Mouse (Mus musculus) limb, embryonic 12.5 days (tissue): ENCODE data around the gene Slc5a1. TPM values are rescaled to one million over a fixed set of nuclear protein-coding genes. Genes with fewer than 3 reads are reported as not detected.

ENCODE experiments used
- ATAC-seq: fragments of 200-750 bp; cut with Nextera tagmentation; 2 replicates; pipeline ENCODE4 v1.8.0; 2017; ENCODE audit warnings: low read depth, moderate TSS enrichment; ENCODE audit not compliant: insufficient number of reproducible peaks, insufficient read depth, low FRiP score, low TSS enrichment
- H3K27ac ChIP-seq: fragments of 300-500 bp; sonication (generic); 2 replicates; pipeline ENCODE4 v1.5.1; 2016; ENCODE audit warnings: mild to moderate bottlenecking, moderate library complexity
- H3K27me3 ChIP-seq: fragments of 300-500 bp; sonication (generic); 2 replicates; pipeline ENCODE4 v1.6.1; 2016; ENCODE audit warnings: mild to moderate bottlenecking, moderate library complexity
- H3K36me3 ChIP-seq: fragments of 300-500 bp; sonication (generic); 2 replicates; pipeline ENCODE4 v1.6.1; 2016; ENCODE audit warnings: mild to moderate bottlenecking, moderate library complexity
- H3K4me1 ChIP-seq: fragments of 300-500 bp; sonication (generic); replicated peaks from 2 replicates; pipeline ENCODE4 v1.6.1; 2016
- H3K4me2 ChIP-seq: fragments of 300-500 bp; sonication (generic); 2 replicates; pipeline ENCODE4 v1.6.1; 2016; ENCODE audit warnings: mild to moderate bottlenecking, moderate library complexity
- H3K4me3 ChIP-seq: fragments of 300-500 bp; sonication (generic); replicated peaks from 2 replicates; pipeline ENCODE4 v1.5.1; 2016; ENCODE audit warnings: mild to moderate bottlenecking
- H3K9ac ChIP-seq: fragments of 300-500 bp; sonication (generic); replicated peaks from 2 replicates; pipeline ENCODE4 v1.6.1; 2016; ENCODE audit warnings: mild to moderate bottlenecking, moderate library complexity
- H3K9me3 ChIP-seq: fragments of 300-500 bp; sonication (generic); 2 replicates; pipeline ENCODE4 v1.6.1; 2016; ENCODE audit warnings: mild to moderate bottlenecking, moderate library complexity
- WGBS: fragments of 180-500 bp; shearing (Covaris S2); methylation state at CpG from one replicate; pipeline ENCODE4 v1.1.7; 2016; 5-methylcytosine and 5-hydroxymethylcytosine counted together
- polyA plus RNA-seq: library from polyadenylated mRNA; unstranded; fragments of >200 nt; fragmentation: Nextera tagmentation; extraction: Ambion mirVana; gene quantifications from 2 replicates; pipeline ENCODE4 v1.2.1, GENCODE M21; 2016

Gene Slc5a1
- not detected in 2 replicates for polyA plus RNA-seq

GRCm38 (mm10) chr5:33104025-33104481, at the start of gene Slc5a1:
TSS of gene Slc5a1 (plus strand) at chr5:33104219.
- no peak within 1 kb of the TSS; the same call in 1 of the 2 replicates for H3K4me3 ChIP-seq
- ATAC-seq, result no peak
- no peaks in the 10 kb centered on the region for H3K9me3 ChIP-seq
- H3K27me3 ChIP-seq, result peaks cover 48% of the 10 kb centered on the region
- 18% methylated on average over 25 of the region's 25 CpGs for WGBS
- H3K9ac ChIP-seq, result no peak within 1 kb of the TSS
- H3K4me1 ChIP-seq, result 0 out of 2 replicates have a peak, but pooled peaks cover 4% of the 10 kb centered on the region
- peak within 1 kb of the TSS; percentile 31 for H3K4me2 ChIP-seq
- no peak within 1 kb of the TSS for H3K27ac ChIP-seq
- H3K36me3 ChIP-seq, result no peaks in the 10 kb centered on the region

DNA sequence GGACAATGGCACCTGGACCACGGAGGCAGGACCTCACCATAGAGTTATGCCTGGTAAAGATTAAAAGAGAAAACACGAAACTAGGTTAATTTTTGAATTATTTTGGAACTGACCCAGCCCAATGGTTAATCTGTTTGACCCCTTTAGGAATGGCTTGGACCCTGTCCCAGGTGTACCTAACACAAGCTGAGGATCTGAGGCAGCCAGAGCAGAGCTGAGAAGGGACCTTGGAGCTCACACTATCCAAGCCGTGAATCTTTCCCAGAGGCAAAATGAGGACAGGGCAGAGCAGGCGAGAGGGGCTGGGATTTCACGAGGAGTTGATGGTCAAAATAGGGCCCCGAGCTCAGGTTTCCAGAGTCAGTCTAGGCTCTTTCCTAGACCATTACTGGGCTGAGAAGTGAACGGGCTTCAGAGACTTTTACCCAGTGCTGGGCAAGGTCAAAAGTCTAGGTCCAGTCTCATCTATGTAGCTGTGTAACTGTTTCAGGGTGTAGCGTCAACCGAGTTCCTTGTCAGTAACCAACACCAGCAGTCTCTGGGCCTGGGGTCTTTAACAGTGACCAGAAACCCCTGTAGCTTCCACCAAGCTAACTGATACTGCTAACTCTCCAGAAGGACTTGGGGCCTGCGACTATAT, 47.8 kb upstream of the Slc5a1 start:
- Histone ChIP-seq H3K4me1 (no peaks in the 10 kb centered on the region), H3K36me3 (no peaks in the 10 kb centered on the region), H3K9me3 (no peaks in the 10 kb centered on the region), H3K4me3 (no peak overlapping the region), H3K27ac (no peak overlapping the region), H3K9ac (no peak overlapping the region), H3K4me2 (no peak overlapping the region), H3K27me3 (peaks cover 3% of the 10 kb centered on the region; the same call in 1 of the 2 replicates)
- 75% methylated on average over 10 of the region's 10 CpGs for WGBS
- ATAC-seq, result no peak

GRCm38 (mm10) chr5:33070071-33070470, 33.9 kb upstream of the Slc5a1 start:
- no peaks in the 10 kb centered on the region for H3K4me1 ChIP-seq
- no peak overlapping the region for H3K4me2 ChIP-seq
- no peak overlapping the region for H3K4me3 ChIP-seq
- no peaks in the 10 kb centered on the region for H3K36me3 ChIP-seq
- ATAC-seq, result no peak
- H3K9me3 ChIP-seq, result no peaks in the 10 kb centered on the region
- H3K27ac ChIP-seq, result no peak overlapping the region
- H3K27me3 ChIP-seq, result no peaks in the 10 kb centered on the region
- no peak overlapping the region for H3K9ac ChIP-seq

DNA sequence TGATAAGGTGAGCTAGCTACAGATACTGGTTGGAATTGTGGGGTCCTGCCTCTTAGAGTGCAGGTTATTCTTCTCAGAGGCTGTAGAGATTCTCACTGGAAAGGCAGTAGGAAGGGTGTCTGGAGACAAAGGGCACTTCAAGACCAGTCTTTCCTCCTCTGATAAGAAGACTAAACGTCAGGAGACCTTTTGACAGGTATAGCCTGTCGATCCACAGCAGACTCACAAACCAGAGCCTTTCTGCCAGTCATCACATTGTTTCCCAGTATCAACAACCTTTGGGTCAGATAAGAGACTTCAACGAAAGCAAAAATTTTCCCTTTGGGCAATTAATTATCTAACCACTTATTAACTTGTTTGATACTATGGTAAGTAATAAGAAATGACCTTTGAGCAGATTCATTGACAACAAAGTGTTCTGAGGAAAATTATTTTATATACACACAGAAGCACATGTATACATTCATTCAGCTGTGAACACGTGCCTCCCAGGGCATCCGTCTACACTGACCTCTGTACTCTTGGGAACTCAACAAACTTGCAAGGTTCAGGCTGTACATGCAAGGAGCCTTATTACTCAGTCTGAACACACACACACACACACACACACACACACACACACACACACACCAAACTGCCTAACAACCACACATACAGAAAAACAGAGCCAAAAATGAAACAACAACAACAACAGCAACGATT, 27.4 kb upstream of the Slc5a1 start:
- Histone ChIP-seq H3K27me3 (no peaks in the 10 kb centered on the region), H3K9ac (no peak overlapping the region), H3K4me2 (no peak overlapping the region), H3K4me1 (no peaks in the 10 kb centered on the region), H3K9me3 (no peaks in the 10 kb centered on the region), H3K4me3 (no peak overlapping the region), H3K27ac (no peak overlapping the region), H3K36me3 (no peaks in the 10 kb centered on the region)
- no peak for ATAC-seq
- WGBS, result 82% methylated on average over 6 of the region's 6 CpGs

DNA sequence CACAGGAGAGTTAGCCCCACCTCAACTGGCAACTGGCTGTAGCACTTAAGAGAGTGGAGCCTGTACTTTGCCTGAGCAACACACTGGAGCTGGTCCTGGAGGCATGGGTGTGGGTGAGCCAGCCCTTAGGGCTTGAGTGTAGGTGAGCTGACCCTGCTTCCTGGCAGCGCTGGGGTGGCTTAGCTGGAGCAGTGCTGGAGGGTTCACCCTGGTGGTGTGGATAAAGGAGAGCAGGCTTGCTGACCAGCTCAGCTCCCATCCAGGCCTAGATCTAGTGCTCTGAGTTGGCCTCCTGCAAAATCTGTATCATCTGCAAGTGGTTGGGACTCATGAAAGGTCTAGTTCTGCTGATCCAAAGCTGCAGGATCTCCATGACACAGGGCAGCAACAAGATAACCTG, 21.1 kb upstream of the Slc5a1 start:
- H3K36me3 ChIP-seq, result no peaks in the 10 kb centered on the region
- no peak for ATAC-seq
- WGBS, result 80% methylated on average over 1 of the region's 1 CpGs
- H3K4me3 ChIP-seq, result no peak overlapping the region
- no peak overlapping the region for H3K9ac ChIP-seq
- no peaks in the 10 kb centered on the region for H3K9me3 ChIP-seq
- H3K4me1 ChIP-seq, result no peaks in the 10 kb centered on the region
- H3K4me2 ChIP-seq, result no peak overlapping the region
- H3K27ac ChIP-seq, result no peak overlapping the region
- H3K27me3 ChIP-seq, result peaks cover 4% of the 10 kb centered on the region; the same call in 1 of the 2 replicates

DNA sequence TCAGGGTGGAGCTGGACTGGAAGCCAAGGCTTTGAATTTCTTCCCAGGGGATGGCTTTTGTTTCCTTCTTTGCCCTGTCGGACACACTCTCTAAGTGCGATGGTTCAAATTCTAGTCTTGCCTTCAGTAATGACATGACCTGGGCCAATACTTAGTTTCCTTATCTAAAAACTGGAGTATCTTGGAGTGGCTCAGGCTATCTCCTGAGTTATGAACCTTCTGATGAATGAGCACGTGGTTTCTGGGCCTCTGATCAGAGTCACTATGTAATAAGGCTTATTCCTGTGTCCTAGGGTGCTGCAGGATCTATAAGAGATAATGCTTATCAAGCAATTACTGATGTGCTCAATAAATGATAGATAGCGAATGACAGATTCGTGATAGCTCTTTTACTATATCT, 19.4 kb upstream of the Slc5a1 start:
- no peaks in the 10 kb centered on the region for H3K36me3 ChIP-seq
- H3K9me3 ChIP-seq, result no peaks in the 10 kb centered on the region
- WGBS, result 85% methylated on average over 5 of the region's 5 CpGs
- no peak overlapping the region for H3K4me3 ChIP-seq
- no peak for ATAC-seq
- H3K4me2 ChIP-seq, result no peak overlapping the region
- no peak overlapping the region for H3K27ac ChIP-seq
- no peaks in the 10 kb centered on the region for H3K4me1 ChIP-seq
- peaks cover 4% of the 10 kb centered on the region; the same call in 1 of the 2 replicates for H3K27me3 ChIP-seq
- H3K9ac ChIP-seq, result no peak overlapping the region

DNA sequence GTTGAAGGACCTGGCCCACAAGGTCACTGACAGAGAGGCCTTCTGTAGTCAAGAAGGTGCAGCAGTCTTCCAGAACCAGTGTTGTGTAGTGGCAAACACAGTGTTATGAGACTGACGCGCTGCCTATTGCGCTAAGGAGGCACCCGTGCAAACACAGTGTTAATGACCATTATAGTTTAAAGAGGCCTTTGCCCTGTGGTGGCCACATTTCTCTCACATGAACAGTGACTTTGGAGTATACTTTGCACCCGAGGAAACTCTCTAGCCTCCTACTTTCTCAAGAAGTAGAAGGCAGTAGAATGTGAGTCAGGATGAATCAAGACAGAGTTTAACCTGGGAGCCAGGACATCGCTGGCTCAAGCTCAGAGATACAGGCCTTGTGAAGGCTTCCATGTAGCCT, 12.7 kb upstream of the Slc5a1 start:
- WGBS, result 90% methylated on average over 6 of the region's 6 CpGs

GRCm38 (mm10) chr5:33095315-33095714, 8.7 kb upstream of the Slc5a1 start:
- no peaks in the 10 kb centered on the region for H3K4me1 ChIP-seq
- no peak for ATAC-seq
- H3K9me3 ChIP-seq, result no peaks in the 10 kb centered on the region
- H3K4me3 ChIP-seq, result no peak overlapping the region
- WGBS, result 86% methylated on average over 4 of the region's 4 CpGs
- no peak overlapping the region for H3K4me2 ChIP-seq
- H3K9ac ChIP-seq, result no peak overlapping the region
- no peaks in the 10 kb centered on the region for H3K36me3 ChIP-seq
- H3K27ac ChIP-seq, result no peak overlapping the region
- H3K27me3 ChIP-seq, result no peaks in the 10 kb centered on the region

More for the DNA sequence above, 12.7 kb upstream of the Slc5a1 start:
- H3K36me3 ChIP-seq, result no peaks in the 10 kb centered on the region
- H3K9me3 ChIP-seq, result no peaks in the 10 kb centered on the region
- no peak overlapping the region for H3K4me3 ChIP-seq
- H3K9ac ChIP-seq, result no peak overlapping the region
- no peak for ATAC-seq
- no peak overlapping the region for H3K27ac ChIP-seq
- H3K4me1 ChIP-seq, result no peaks in the 10 kb centered on the region
- H3K4me2 ChIP-seq, result no peak overlapping the region
- no peaks in the 10 kb centered on the region for H3K27me3 ChIP-seq

GRCm38 (mm10) chr5:33102369-33103055, 1.5 kb upstream of the Slc5a1 start:
- Histone ChIP-seq H3K36me3 (no peaks in the 10 kb centered on the region), H3K4me3 (no peak overlapping the region), H3K27me3 (peaks cover 48% of the 10 kb centered on the region), H3K4me1 (0 out of 2 replicates have a peak, but pooled peaks cover 4% of the 10 kb centered on the region), H3K9me3 (no peaks in the 10 kb centered on the region), H3K27ac (no peak overlapping the region), H3K9ac (no peak overlapping the region), H3K4me2 (no peak overlapping the region)
- WGBS, result 39% methylated on average over 12 of the region's 12 CpGs
- ATAC-seq, result no peak

DNA sequence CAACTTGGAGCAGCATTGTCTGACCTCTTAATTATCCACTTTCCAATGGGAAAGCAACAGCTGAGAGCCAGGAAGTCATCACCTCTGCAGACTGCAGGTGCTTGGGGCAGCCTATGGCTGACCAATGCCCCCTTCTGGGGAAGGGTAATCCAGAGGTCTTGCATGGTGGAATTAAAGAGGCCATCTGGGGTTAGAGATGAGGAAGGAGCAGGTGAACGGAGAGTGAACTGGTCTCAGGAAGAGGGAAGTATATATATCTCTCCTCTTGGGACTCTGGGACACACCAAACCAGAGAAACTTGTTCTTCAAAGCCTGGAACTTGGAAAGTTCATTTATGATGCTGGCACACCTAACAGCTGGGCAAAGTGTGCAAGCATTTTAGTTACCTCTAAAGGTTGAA, 857 bp downstream of the Slc5a1 start:
- peaks cover 48% of the 10 kb centered on the region for H3K27me3 ChIP-seq
- H3K9me3 ChIP-seq, result no peaks in the 10 kb centered on the region
- H3K27ac ChIP-seq, result no peak overlapping the region
- no peak overlapping the region for H3K4me2 ChIP-seq
- no peak for ATAC-seq
- WGBS, result 53% methylated on average over 1 of the region's 1 CpGs
- H3K4me1 ChIP-seq, result 0 out of 2 replicates have a peak, but pooled peaks cover 4% of the 10 kb centered on the region
- no peaks in the 10 kb centered on the region for H3K36me3 ChIP-seq
- no peak overlapping the region for H3K9ac ChIP-seq
- no peak overlapping the region for H3K4me3 ChIP-seq

DNA sequence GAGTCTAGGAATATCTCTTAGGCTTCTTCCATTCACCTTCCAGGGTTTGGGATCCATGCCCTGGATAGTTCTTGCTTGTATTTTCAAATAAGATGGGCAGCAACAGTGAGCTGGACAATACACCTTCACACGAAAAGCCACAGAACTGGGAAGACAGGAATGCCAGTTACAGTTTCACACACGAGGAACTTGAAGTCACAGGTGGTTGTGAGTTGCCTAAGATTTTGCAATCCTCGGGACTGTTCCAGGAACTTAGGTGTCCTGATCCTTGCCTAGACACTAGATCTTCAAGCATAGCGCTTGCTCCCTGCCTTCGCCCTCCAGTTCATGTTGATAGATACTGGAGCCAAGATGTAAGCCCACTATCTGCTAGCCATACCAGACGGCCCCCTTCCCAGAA, 1.6 kb downstream of the Slc5a1 start:
- peaks cover 48% of the 10 kb centered on the region for H3K27me3 ChIP-seq
- H3K9me3 ChIP-seq, result no peaks in the 10 kb centered on the region
- no peak for ATAC-seq
- no peaks in the 10 kb centered on the region for H3K36me3 ChIP-seq
- WGBS, result 85% methylated on average over 6 of the region's 6 CpGs
- no peak overlapping the region for H3K4me2 ChIP-seq
- H3K9ac ChIP-seq, result no peak overlapping the region
- H3K4me1 ChIP-seq, result 0 out of 2 replicates have a peak, but pooled peaks cover 4% of the 10 kb centered on the region
- H3K27ac ChIP-seq, result no peak overlapping the region
- no peak overlapping the region for H3K4me3 ChIP-seq
